Mouse (Mus musculus): Measurements from ENCODE around the gene Tox3.

The Tox3 gene

DNA sequence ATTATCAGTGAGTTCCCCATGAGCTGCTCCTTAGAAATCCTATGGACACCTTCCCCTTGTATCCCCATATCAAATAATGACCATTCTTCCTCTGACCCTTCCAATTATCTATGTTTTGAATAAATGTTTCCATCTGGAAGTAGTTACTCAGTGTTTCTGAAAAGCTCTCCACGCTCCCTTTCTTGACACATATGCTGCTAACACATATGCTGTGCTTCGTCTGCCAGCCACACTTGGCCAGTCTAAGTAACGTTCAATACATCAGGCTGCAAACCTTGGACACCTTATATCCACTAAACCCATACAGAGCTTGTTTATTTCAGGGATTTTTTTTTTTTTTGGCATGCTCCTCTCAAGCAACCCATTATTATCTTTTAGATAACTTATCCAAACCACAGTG lies 54.1 kb downstream of the Tox3 start:
- H3K36me3 ChIP-seq (ENCODE audit: control insufficient read depth, insufficient read depth, low read length, poor library complexity, severe bottlenecking) = no peaks in the 10 kb centered on the region
- no peak for DNase-seq (ENCODE audit: low read depth, low spot score)

GRCm38 (mm10) chr8:90290811-90291210 lies 57.3 kb downstream of the Tox3 start:
- H3K36me3 ChIP-seq (ENCODE audit: control insufficient read depth, insufficient read depth, low read length, poor library complexity, severe bottlenecking) = no peaks in the 10 kb centered on the region
- H3K27me3 ChIP-seq (ENCODE audit: control insufficient read depth, insufficient read depth, low read length, poor library complexity, severe bottlenecking) = no peaks in the 10 kb centered on the region; the same call in 1 of the 2 replicates
- no peak for DNase-seq (ENCODE audit: low read depth, low spot score)

More for the DNA sequence above, 54.1 kb downstream of the Tox3 start:
- H3K27me3 ChIP-seq (ENCODE audit: control insufficient read depth, insufficient read depth, low read length, poor library complexity, severe bottlenecking) = no peaks in the 10 kb centered on the region; the same call in 1 of the 2 replicates

- Histone ChIP-seq H3K27me3 (ENCODE audit: control insufficient read depth, insufficient read depth, low read length, poor library complexity, severe bottlenecking) (no peaks in the 10 kb centered on the region), H3K36me3 (ENCODE audit: control insufficient read depth, insufficient read depth, low read length, poor library complexity, severe bottlenecking) (no peaks in the 10 kb centered on the region)
- DNase-seq (ENCODE audit: low read depth, low spot score) = no peak
These were observed 71.4 kb downstream of the Tox3 start for GRCm38 (mm10) chr8:90276722-90277121.

DNA sequence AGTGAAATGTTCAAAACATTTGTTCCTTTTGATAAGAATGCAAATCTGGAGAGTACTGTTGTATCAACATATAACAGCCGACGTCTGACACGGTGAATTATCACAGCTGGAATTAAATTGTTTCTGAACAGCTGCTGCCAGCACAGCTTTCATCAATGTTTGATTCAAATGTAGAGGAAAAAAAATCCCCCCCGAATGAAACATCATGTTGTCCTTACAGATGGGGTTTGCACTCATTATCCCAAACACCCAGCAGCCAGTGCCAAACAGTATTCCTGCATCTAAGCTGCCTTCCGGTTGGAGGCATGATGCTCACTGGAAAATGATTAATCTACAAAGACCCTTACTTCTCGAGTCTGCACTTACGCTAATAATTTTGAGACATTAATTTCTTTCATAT lies 75.0 kb downstream of the Tox3 start:
- Histone ChIP-seq H3K36me3 (ENCODE audit: control insufficient read depth, insufficient read depth, low read length, poor library complexity, severe bottlenecking) (no peaks in the 10 kb centered on the region), H3K27me3 (ENCODE audit: control insufficient read depth, insufficient read depth, low read length, poor library complexity, severe bottlenecking) (no peaks in the 10 kb centered on the region)
- no peak for DNase-seq (ENCODE audit: low read depth, low spot score)

DNA sequence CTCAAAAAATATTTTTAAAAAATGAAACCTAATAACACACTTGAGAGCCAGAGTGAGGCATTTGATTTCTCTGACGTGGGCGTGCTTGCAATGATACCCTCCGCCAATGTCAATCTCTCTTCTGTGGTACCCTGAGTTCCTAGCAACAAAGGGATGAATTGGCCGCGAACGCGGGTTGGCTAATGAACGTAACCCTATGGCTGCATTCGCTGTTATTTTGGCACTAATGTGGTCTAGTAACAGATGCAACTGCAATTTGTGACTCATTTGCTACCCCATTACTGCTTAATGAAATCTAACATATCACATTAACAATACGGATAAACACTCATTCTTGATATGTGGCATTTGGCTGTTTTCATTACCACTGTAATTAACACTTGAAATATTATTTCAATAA lies 76.2 kb downstream of the Tox3 start:
- Histone ChIP-seq H3K36me3 (ENCODE audit: control insufficient read depth, insufficient read depth, low read length, poor library complexity, severe bottlenecking) (no peaks in the 10 kb centered on the region), H3K27me3 (ENCODE audit: control insufficient read depth, insufficient read depth, low read length, poor library complexity, severe bottlenecking) (no peaks in the 10 kb centered on the region)
- DNase-seq (ENCODE audit: low read depth, low spot score) = no peak

GRCm38 (mm10) chr8:90267698-90268256 lies 80.4 kb downstream of the Tox3 start:
- no peaks in the 10 kb centered on the region for H3K27me3 ChIP-seq (ENCODE audit: control insufficient read depth, insufficient read depth, low read length, poor library complexity, severe bottlenecking)
- no peaks in the 10 kb centered on the region for H3K36me3 ChIP-seq (ENCODE audit: control insufficient read depth, insufficient read depth, low read length, poor library complexity, severe bottlenecking)
- DNase-seq (ENCODE audit: low read depth, low spot score) = no peak

DNA sequence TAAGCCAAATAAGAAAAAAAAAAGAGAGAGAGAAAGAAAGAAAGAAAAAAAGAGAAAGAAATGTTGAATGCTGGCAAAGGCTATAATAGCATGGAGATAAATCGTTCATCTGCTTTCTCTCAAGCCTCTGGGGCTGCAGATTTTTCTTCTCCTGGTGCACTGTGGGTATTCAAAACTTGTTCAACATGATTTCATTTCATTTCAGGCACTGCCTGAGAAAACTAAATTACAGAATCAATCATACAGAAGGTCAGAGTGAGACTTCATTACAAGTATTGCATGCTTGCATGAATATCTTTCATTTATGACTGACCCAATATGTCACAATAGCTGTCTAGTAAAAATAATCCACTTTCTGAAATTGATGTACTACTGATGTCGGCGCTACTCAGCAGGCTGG lies 81.2 kb downstream of the Tox3 start:
- DNase-seq (ENCODE audit: low read depth, low spot score) = no peak
- Histone ChIP-seq H3K36me3 (ENCODE audit: control insufficient read depth, insufficient read depth, low read length, poor library complexity, severe bottlenecking) (no peaks in the 10 kb centered on the region), H3K27me3 (ENCODE audit: control insufficient read depth, insufficient read depth, low read length, poor library complexity, severe bottlenecking) (no peaks in the 10 kb centered on the region)

DNA sequence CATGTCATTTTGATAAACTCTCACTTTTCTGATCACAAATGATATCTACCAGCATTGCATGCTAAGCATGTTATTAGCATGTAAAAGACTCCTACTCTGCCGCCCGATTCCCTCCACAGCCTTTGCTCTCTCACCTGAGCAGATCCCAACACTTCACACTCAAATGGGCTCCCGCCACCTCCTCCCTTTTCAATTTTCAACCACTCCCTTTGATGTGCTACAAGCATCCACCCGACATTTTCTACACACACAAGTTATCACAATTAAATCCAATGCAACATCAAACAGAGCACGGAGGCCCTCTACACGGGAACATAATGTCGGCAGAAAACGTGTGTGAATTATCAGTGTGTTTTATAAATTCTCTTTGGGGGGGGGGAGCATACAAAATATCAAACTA lies 81.9 kb downstream of the Tox3 start:
- H3K27me3 ChIP-seq (ENCODE audit: control insufficient read depth, insufficient read depth, low read length, poor library complexity, severe bottlenecking) = no peaks in the 10 kb centered on the region
- no peaks in the 10 kb centered on the region for H3K36me3 ChIP-seq (ENCODE audit: control insufficient read depth, insufficient read depth, low read length, poor library complexity, severe bottlenecking)
- no peak for DNase-seq (ENCODE audit: low read depth, low spot score)

DNA sequence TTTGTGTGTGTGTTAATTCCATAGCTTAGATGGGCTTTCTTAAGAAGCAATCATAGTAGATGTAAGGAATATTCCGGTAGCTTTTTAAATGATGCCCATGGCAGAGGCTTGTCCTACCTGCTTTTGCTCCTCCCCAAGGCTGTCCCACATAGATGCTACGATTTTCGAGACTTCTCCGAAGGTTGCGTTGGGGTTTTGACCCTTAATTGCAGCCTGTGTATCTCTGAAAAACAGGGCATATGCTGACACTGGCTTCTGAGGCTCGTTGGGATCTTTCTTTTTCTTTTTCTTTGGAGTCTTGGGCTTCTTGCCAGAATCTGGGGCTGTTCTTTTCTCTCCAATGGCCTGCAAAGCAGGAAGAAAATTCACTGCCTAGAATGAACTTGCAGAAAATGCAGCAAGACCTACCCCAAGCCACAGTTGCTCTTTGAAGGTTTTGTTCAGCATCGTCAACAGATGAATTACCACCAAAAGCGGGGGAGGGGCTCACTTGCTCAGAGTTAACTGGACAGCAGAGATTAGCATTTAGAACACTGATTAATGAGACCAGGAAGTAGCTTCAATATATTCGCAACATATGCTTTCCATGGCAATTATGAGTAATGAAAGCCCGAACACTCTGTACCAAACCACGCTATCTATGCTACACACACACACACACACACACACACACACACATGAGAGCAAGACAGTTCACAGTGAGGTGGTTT lies 93.8 kb downstream of the Tox3 start:
- no peak for DNase-seq (ENCODE audit: low read depth, low spot score)
- H3K27me3 ChIP-seq (ENCODE audit: control insufficient read depth, insufficient read depth, low read length, poor library complexity, severe bottlenecking) = no peaks in the 10 kb centered on the region
- H3K36me3 ChIP-seq (ENCODE audit: control insufficient read depth, insufficient read depth, low read length, poor library complexity, severe bottlenecking) = no peaks in the 10 kb centered on the region

GRCm38 (mm10) chr8:90246357-90246756 lies 101.8 kb downstream of the Tox3 start:
- no peak for DNase-seq (ENCODE audit: low read depth, low spot score)
- H3K36me3 ChIP-seq (ENCODE audit: control insufficient read depth, insufficient read depth, low read length, poor library complexity, severe bottlenecking) = no peaks in the 10 kb centered on the region
- H3K27me3 ChIP-seq (ENCODE audit: control insufficient read depth, insufficient read depth, low read length, poor library complexity, severe bottlenecking) = no peaks in the 10 kb centered on the region

DNA sequence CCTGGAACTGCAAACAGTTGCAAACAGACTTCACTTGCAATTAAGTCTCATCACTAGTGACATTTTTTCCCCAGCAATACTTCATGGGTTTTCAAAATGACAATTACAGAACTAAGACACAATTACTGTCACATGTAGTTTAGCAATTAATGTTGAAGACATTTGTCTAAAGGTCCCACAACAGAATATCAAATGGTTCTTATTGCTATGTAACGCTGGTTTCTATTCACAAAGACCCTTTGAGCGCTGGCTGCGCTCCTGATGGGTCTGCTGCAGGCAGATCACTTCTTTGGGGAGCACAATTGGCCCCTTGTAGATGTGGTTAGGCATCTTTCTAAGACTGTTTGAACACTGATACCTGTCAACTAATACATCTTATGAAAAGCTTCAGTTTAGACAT lies 102.3 kb downstream of the Tox3 start:
- DNase-seq (ENCODE audit: low read depth, low spot score) = no peak
- no peaks in the 10 kb centered on the region for H3K36me3 ChIP-seq (ENCODE audit: control insufficient read depth, insufficient read depth, low read length, poor library complexity, severe bottlenecking)
- no peaks in the 10 kb centered on the region for H3K27me3 ChIP-seq (ENCODE audit: control insufficient read depth, insufficient read depth, low read length, poor library complexity, severe bottlenecking)

- no peak for DNase-seq (ENCODE audit: low read depth, low spot score)
- H3K36me3 ChIP-seq (ENCODE audit: control insufficient read depth, insufficient read depth, low read length, poor library complexity, severe bottlenecking) = no peaks in the 10 kb centered on the region
- H3K27me3 ChIP-seq (ENCODE audit: control insufficient read depth, insufficient read depth, low read length, poor library complexity, severe bottlenecking) = no peaks in the 10 kb centered on the region
These were observed 103.0 kb downstream of the Tox3 start for GRCm38 (mm10) chr8:90245187-90245586.

GRCm38 (mm10) chr8:90244458-90245145 lies 103.5 kb downstream of the Tox3 start:
- Histone ChIP-seq H3K36me3 (ENCODE audit: control insufficient read depth, insufficient read depth, low read length, poor library complexity, severe bottlenecking) (no peaks in the 10 kb centered on the region), H3K27me3 (ENCODE audit: control insufficient read depth, insufficient read depth, low read length, poor library complexity, severe bottlenecking) (no peaks in the 10 kb centered on the region)
- DNase-seq (ENCODE audit: low read depth, low spot score) = no peak

GRCm38 (mm10) chr8:90243957-90244356 lies 104.2 kb downstream of the Tox3 start:
- no peak for DNase-seq (ENCODE audit: low read depth, low spot score)
- no peaks in the 10 kb centered on the region for H3K36me3 ChIP-seq (ENCODE audit: control insufficient read depth, insufficient read depth, low read length, poor library complexity, severe bottlenecking)
- H3K27me3 ChIP-seq (ENCODE audit: control insufficient read depth, insufficient read depth, low read length, poor library complexity, severe bottlenecking) = no peaks in the 10 kb centered on the region

- Histone ChIP-seq H3K27me3 (ENCODE audit: control insufficient read depth, insufficient read depth, low read length, poor library complexity, severe bottlenecking) (no peaks in the 10 kb centered on the region), H3K36me3 (ENCODE audit: control insufficient read depth, insufficient read depth, low read length, poor library complexity, severe bottlenecking) (no peaks in the 10 kb centered on the region)
- DNase-seq (ENCODE audit: low read depth, low spot score) = no peak
These were observed 105.8 kb downstream of the Tox3 start for GRCm38 (mm10) chr8:90242351-90242750.
